Comparison of ENCODE assay signal across 27 mouse cellular contexts in the genomic region with DNA sequence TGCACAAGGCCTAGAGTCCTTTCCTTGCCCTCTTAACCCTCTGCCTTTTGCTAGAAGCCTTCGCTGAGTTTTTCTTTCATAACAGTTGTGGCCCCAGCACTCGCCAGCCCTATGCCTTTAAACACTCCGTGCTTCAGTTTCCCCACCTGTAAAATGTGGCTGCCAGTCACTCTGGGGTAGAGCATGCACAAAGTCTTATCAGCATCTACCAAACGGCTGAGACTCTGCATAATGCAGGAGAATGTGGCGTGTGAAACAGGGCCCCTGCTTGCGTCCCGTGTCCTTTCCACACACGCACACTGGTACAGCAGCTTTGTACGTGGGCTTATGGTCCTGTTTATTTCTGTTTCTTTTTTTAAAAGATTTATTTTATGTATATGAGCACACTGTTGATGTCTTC. TPM values are rescaled to one million over a fixed set of nuclear protein-coding genes. Genes with fewer than 3 reads are reported as not detected.
"Had no signal": no experiment of that assay in that cellular context is flagged by ENCODE, and none has a peak within 500 bp of the region (broad histone marks: within the 10 kb centered on the region; RNA-seq: fewer than 3 reads in every experiment).

No protein-coding gene starts in this region.

- H3K9ac ChIP-seq: heart, embryonic 13.5 days; heart, embryonic 15.5 days; hindbrain, embryonic 12.5 days; hindbrain, embryonic 14.5 days; intestine, embryonic 15.5 days; kidney, embryonic 15.5 days; limb, embryonic 12.5 days had no signal

- DNase-seq: gastrocnemius, postnatal 14 days; gastrocnemius, postnatal 36 days; heart, adult 11 months; heart, adult 2 months; heart, postnatal 14 days; heart, postnatal 36 days; kidney, adult 11 months; kidney, adult 2 months; kidney, adult 9 months; kidney, postnatal 10 days; kidney, postnatal 25 days; kidney, postnatal 4 days had no signal

- H3K9me3 ChIP-seq: heart, embryonic 13.5 days; heart, embryonic 15.5 days; hindbrain, embryonic 12.5 days; intestine, embryonic 15.5 days; kidney, embryonic 15.5 days; limb, embryonic 10.5 days; limb, embryonic 12.5 days had no signal

- H3K4me3 ChIP-seq: heart, adult 2 months; heart, embryonic 13.5 days; heart, embryonic 15.5 days; hindbrain, embryonic 12.5 days; intestine, embryonic 15.5 days; kidney, embryonic 15.5 days; layer of hippocampus, adult 2 months; left cerebral cortex, adult 2 months; limb, embryonic 10.5 days; limb, embryonic 12.5 days had no signal

- ATAC-seq: forebrain, embryonic 16.5 days; hindbrain, embryonic 16.5 days; inflammation-experienced regulatory T-cells, adult 6 months; intestine, embryonic 15.5 days had no signal

- H3K27ac ChIP-seq: heart, adult 2 months; heart, embryonic 13.5 days; heart, embryonic 15.5 days; hindbrain, embryonic 12.5 days; hindbrain, embryonic 14.5 days; intestine, embryonic 15.5 days; kidney, embryonic 15.5 days; layer of hippocampus, adult 2 months; left cerebral cortex, adult 2 months; limb, embryonic 10.5 days; limb, embryonic 12.5 days had no signal

- H3K4me1 ChIP-seq: heart, embryonic 13.5 days; heart, embryonic 15.5 days; intestine, embryonic 15.5 days; limb, embryonic 12.5 days had no signal

- H3K4me2 ChIP-seq: heart, embryonic 11.5 days; heart, embryonic 13.5 days; heart, embryonic 15.5 days; hindbrain, embryonic 12.5 days; hindbrain, embryonic 14.5 days; intestine, embryonic 15.5 days; kidney, embryonic 15.5 days; limb, embryonic 12.5 days had no signal

- H3K27me3 ChIP-seq: heart, embryonic 13.5 days; heart, embryonic 15.5 days; hindbrain, embryonic 12.5 days; intestine, embryonic 15.5 days; kidney, embryonic 15.5 days; limb, embryonic 12.5 days had no signal

RNA-seq across cellular contexts. Expression of a gene that starts 13.4 kb away (rescaled TPM):
- total RNA-seq: hematopoietic stem cell, adult 5-6 weeks had no signal
- polyA plus RNA-seq: inflammation-experienced regulatory T-cells, adult 6 months had no signal
